Comparison of ENCODE assay signal across 13 mouse cellular contexts in the genomic region with DNA sequence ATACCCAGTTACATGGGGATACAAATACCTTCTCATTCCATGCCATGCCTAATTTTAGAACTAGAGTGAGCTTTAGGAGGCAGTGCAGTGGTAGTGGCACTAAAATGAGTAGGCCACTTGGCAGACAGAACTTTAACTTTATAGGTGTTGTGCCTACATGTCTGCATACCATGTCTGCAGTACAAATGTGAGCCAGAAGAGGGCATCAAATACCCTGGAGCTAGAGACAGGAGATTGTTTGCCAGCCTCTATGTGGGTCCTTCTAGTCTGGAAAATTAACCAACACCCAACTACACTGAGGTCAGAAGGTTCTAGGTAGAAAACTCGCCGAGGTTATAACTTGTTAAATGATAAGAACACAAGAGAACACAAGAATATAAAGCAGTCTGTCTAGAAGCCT. TPM values are rescaled to one million over a fixed set of nuclear protein-coding genes. Genes with fewer than 3 reads are reported as not detected.
DNase-seq lines count a peak whose midpoint lies in the region; ATAC-seq lines count a peak whose summit lies in the region.
"Had no signal": no experiment of that assay in that cellular context is flagged by ENCODE, and none has a peak within 500 bp of the region (broad histone marks: within the 10 kb centered on the region; RNA-seq: fewer than 3 reads in every experiment).

No protein-coding gene starts in this region.

- no peak overlapping the region for H3K9ac ChIP-seq in hindbrain, embryonic 13.5 days
- H3K9ac ChIP-seq: neural tube, embryonic 12.5 days had no signal

- H3K27ac ChIP-seq in hindbrain, embryonic 13.5 days = no peak overlapping the region
- H3K27ac ChIP-seq: neural tube, embryonic 12.5 days had no signal

- WGBS in hindbrain, embryonic 13.5 days = 70% methylated on average over 2 of the region's 2 CpGs

- no peaks in the 10 kb centered on the region for H3K36me3 ChIP-seq in hindbrain, embryonic 13.5 days
- H3K36me3 ChIP-seq: neural tube, embryonic 12.5 days had no signal

- H3K4me1 ChIP-seq in hindbrain, embryonic 13.5 days (replicated peaks) = 0 out of 2 replicates have a peak, but pooled peaks cover 2% of the 10 kb centered on the region
- H3K4me1 ChIP-seq: neural tube, embryonic 12.5 days had no signal

- ATAC-seq in CD4-positive, CD25-positive, alpha-beta regulatory T cell, adult 4 months = peak; percentile 47
- ATAC-seq in hindbrain, embryonic 13.5 days (ENCODE audit: low FRiP score) = no peak

- peak; percentile 23 for DNase-seq in heart, postnatal 4 days
- no peak for DNase-seq in heart, adult 9 months (ENCODE audit: low spot score in 2 of 2)
- peak; percentile 25 for DNase-seq in 3T3-L1 (ENCODE audit: low read depth, low spot score)
- DNase-seq in induced T-regulatory cell, adult 2 months (ENCODE audit: low read depth) = peak; percentile 72
- no peak for DNase-seq in adipocyte (ENCODE audit: low spot score)
- DNase-seq in ovary, postnatal 14 days (ENCODE audit: low spot score) = no peak
- DNase-seq: heart, adult 18-20 months had no signal

- H3K4me2 ChIP-seq in hindbrain, embryonic 13.5 days = no peak overlapping the region
- H3K4me2 ChIP-seq: neural tube, embryonic 12.5 days had no signal

- no peaks in the 10 kb centered on the region for H3K9me3 ChIP-seq in hindbrain, embryonic 13.5 days
- H3K9me3 ChIP-seq: neural tube, embryonic 12.5 days had no signal

- no peak overlapping the region for H3K4me3 ChIP-seq in hindbrain, embryonic 13.5 days
- H3K4me3 ChIP-seq: neural tube, embryonic 12.5 days had no signal

- H3K27me3 ChIP-seq in hindbrain, embryonic 13.5 days = no peaks in the 10 kb centered on the region
- H3K27me3 ChIP-seq: neural tube, embryonic 12.5 days had no signal

RNA-seq across cellular contexts. Expression of a gene that starts 9.0 kb away (rescaled TPM):
- under 1 TPM in 1 of 2 experiments, not detected in 1; 0.18 TPM for total RNA-seq in heart, postnatal 4 days (2021)
- not detected for polyA plus RNA-seq in CD4-positive, CD25-positive, alpha-beta regulatory T cell, adult 4 months (2017; shearing (Covaris generic))
- polyA plus RNA-seq in hindbrain, embryonic 13.5 days (2015; fragmentation: Nextera tagmentation; extraction: Ambion mirVana) = not detected in 2 replicates
- total RNA-seq: heart, adult 18-20 months; layer of hippocampus, postnatal 10 days had no signal
- polyA plus RNA-seq: liver, embryonic 16.5 days; neural tube, embryonic 12.5 days; stomach, embryonic 14.5 days had no signal

RNA-seq across cellular contexts. Expression of a gene that starts 9.1 kb away (rescaled TPM):
- 10 to 100 TPM; 25.5 to 26.8 TPM for total RNA-seq in heart, postnatal 4 days (2021)
- polyA plus RNA-seq in CD4-positive, CD25-positive, alpha-beta regulatory T cell, adult 4 months (2017; shearing (Covaris generic)) = 100 to 1,000 TPM; 116 to 117 TPM
- 42.0 and 44.0 TPM in 2 replicates for polyA plus RNA-seq in hindbrain, embryonic 13.5 days (2015; fragmentation: Nextera tagmentation; extraction: Ambion mirVana)

RNA-seq across cellular contexts. Expression of a gene that starts 13.2 kb away (rescaled TPM):
- total RNA-seq in heart, postnatal 4 days (2021) = 10 to 100 TPM; 30.7 to 31.2 TPM
- 100 to 1,000 TPM; 119 to 155 TPM for polyA plus RNA-seq in CD4-positive, CD25-positive, alpha-beta regulatory T cell, adult 4 months (2017; shearing (Covaris generic))
- 121 and 133 TPM in 2 replicates for polyA plus RNA-seq in hindbrain, embryonic 13.5 days (2015; fragmentation: Nextera tagmentation; extraction: Ambion mirVana)

RNA-seq across cellular contexts. Expression of a gene that starts 53.6 kb away (rescaled TPM):
- total RNA-seq in heart, postnatal 4 days (2021) = not detected
- not detected for polyA plus RNA-seq in CD4-positive, CD25-positive, alpha-beta regulatory T cell, adult 4 months (2017; shearing (Covaris generic))
- polyA plus RNA-seq in hindbrain, embryonic 13.5 days (2015; fragmentation: Nextera tagmentation; extraction: Ambion mirVana) = not detected in 2 replicates
- total RNA-seq: heart, adult 18-20 months; layer of hippocampus, postnatal 10 days had no signal
- polyA plus RNA-seq: liver, embryonic 16.5 days; neural tube, embryonic 12.5 days; stomach, embryonic 14.5 days had no signal

Comparison
In these comparisons a context has a peak if more than half of its experiments do, and no peak if none do; other contexts are left out.
1. DNase-seq: peak in heart, postnatal 4 days (single experiment), 3T3-L1 (single experiment) and induced T-regulatory cell, adult 2 months (single experiment); none in heart, adult 9 months (0 of 2), adipocyte (single experiment) and ovary, postnatal 14 days (single experiment).